Mouse (Mus musculus) midbrain, postnatal 0 days (tissue): ENCODE measurements at regions not wholly inside any gene's neighbourhood (a gene's known extent, or its start where the extent isn't known, plus 50 kb on each side); places are given as distances from the start of the nearest gene placed in this dataset.

Source experiments
- ATAC-seq: fragments of 200-750 bp; cut with Nextera tagmentation; 2 replicates; pipeline ENCODE4 v1.8.0; 2017; ENCODE audit warnings: moderate number of reproducible peaks, mild to moderate bottlenecking, moderate TSS enrichment, moderate library complexity; ENCODE audit not compliant: low FRiP score
- DNase-seq: peaks from one replicate; pipeline ENCODE4 v3.0.0-alpha.2; 2015; ENCODE audit warnings: low spot score
- H3K27ac ChIP-seq: fragments of 300-500 bp; sonication (generic); 2 replicates; pipeline ENCODE4 v1.5.1; 2014; ENCODE audit warnings: low read depth, mild to moderate bottlenecking, low read length, mixed read lengths
- H3K27me3 ChIP-seq: fragments of 300-500 bp; sonication (generic); 2 replicates; pipeline ENCODE4 v1.6.1; 2014; ENCODE audit warnings: low read length, control low read depth, mixed read lengths; ENCODE audit not compliant: insufficient read depth
- H3K36me3 ChIP-seq: fragments of 300-500 bp; sonication (generic); 2 replicates; pipeline ENCODE4 v1.6.1; 2014; ENCODE audit warnings: low read length, control low read depth, mixed read lengths; ENCODE audit not compliant: insufficient read depth
- H3K4me1 ChIP-seq: fragments of 300-500 bp; sonication (generic); 2 replicates; pipeline ENCODE4 v1.6.1; 2014; ENCODE audit warnings: mild to moderate bottlenecking, control low read depth, antibody characterized with exemption, low read length, mixed read lengths; ENCODE audit not compliant: insufficient read depth
- H3K4me2 ChIP-seq: fragments of 300-500 bp; sonication (generic); 2 replicates; pipeline ENCODE4 v1.6.1; 2014; ENCODE audit warnings: low read depth, mild to moderate bottlenecking, low read length, mixed read lengths; ENCODE audit not compliant: poor library complexity, severe bottlenecking
- H3K4me3 ChIP-seq: fragments of 300-500 bp; sonication (generic); 2 replicates; pipeline ENCODE4 v1.5.1; 2014; ENCODE audit warnings: low read depth, mild to moderate bottlenecking, low read length, moderate library complexity
- H3K9ac ChIP-seq: fragments of 300-500 bp; sonication (generic); replicated peaks from 2 replicates; pipeline ENCODE4 v1.6.1; 2014; ENCODE audit warnings: mild to moderate bottlenecking, low read length, moderate library complexity, mixed read lengths; ENCODE audit not compliant: poor library complexity, severe bottlenecking
- H3K9me3 ChIP-seq: fragments of 300-500 bp; sonication (generic); 2 replicates; pipeline ENCODE4 v1.6.1; 2016; ENCODE audit warnings: low read length, control low read depth
- CTCF ChIP-seq: IDR thresholded peaks from 2 replicates; pipeline ENCODE4 v1.5.1; 2016; ENCODE audit warnings: antibody characterized with exemption, mild to moderate bottlenecking
- WGBS: fragments of 180-500 bp; shearing (Covaris S2); extraction: QIAGEN DNeasy Blood & Tissue Kit; methylation state at CpG from one replicate; pipeline ENCODE4 v1.1.7; 2014; 5-methylcytosine and 5-hydroxymethylcytosine counted together

DNA sequence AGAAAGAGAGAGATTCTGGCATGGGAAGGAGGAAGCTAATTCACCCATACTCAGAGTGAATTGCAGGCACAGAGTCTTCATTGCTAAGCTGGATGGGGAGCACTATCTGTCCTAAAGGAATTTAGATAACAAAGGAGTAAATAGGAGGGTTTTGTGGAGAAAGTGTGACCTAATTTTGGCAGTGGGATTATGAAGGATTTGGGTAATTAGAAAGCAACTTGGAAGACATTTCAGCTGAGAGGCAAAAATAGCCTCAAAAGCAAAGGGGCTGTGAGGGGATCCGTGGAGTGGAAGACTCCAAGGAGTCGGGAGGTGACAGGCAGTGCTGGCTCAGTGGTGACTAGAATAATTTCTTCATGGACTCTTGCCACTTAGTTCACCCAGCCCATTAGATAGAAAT lies 599.5 kb upstream of the Pou3f3 start:
- Histone ChIP-seq H3K4me1 (no peaks in the 10 kb centered on the region), H3K27ac (no peak overlapping the region), H3K36me3 (no peaks in the 10 kb centered on the region), H3K27me3 (no peaks in the 10 kb centered on the region), H3K9me3 (no peaks in the 10 kb centered on the region), H3K4me3 (no peak overlapping the region), H3K4me2 (no peak overlapping the region), H3K9ac (no peak overlapping the region)
- no peak for TF ChIP-seq CTCF
- 18% methylated on average over 2 of the region's 2 CpGs for WGBS
- no peak for ATAC-seq
- no peak for DNase-seq

DNA sequence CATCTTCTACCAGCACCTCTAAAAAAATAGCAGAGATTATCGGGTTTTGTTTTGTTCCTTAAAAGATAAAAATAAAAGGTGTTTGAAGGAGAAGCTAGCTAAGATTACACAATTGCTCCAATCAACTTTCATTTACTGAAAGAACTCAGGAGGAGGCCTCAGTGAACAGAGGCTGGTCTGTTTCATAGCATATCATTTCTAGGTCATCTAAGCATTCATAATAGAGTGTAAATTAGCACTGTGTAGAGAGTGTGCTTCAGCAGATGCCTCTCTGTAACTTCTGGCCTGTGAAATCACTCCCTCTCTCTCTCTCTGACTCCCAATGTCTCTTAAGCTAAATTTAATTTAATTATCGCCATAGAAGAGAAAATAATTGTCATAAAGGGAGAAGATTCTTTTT lies 597.0 kb upstream of the Pou3f3 start:
- Histone ChIP-seq H3K9me3 (no peaks in the 10 kb centered on the region), H3K4me2 (no peak overlapping the region), H3K4me1 (no peaks in the 10 kb centered on the region), H3K27me3 (no peaks in the 10 kb centered on the region), H3K36me3 (no peaks in the 10 kb centered on the region), H3K9ac (no peak overlapping the region), H3K27ac (no peak overlapping the region), H3K4me3 (no peak overlapping the region)
- WGBS = 78% methylated on average over 2 of the region's 2 CpGs
- TF ChIP-seq CTCF = no peak
- ATAC-seq (no peak), DNase-seq (peak; percentile 8)

DNA sequence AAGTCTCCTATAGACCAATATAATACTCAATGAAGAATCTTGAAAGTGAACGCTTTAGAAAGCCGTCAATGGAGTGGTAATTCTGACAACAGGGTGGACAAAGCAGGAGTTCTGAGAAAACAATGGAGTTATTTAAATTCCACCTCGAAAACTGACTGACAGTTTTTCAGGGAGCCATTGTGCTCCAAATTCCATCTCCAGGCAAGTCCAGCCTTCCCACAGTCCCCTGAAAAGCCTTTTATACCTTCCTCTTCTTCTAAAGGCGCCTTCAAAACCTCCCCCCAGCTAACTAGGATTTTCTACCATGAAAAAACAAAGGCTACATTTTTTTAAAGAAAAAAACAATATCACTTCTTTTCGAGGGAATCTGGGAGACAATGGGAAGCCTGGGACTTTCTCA lies 588.0 kb upstream of the Pou3f3 start:
- Histone ChIP-seq H3K27ac (no peak overlapping the region), H3K4me3 (no peak overlapping the region), H3K27me3 (no peaks in the 10 kb centered on the region), H3K9me3 (no peaks in the 10 kb centered on the region), H3K36me3 (no peaks in the 10 kb centered on the region), H3K4me1 (no peaks in the 10 kb centered on the region), H3K4me2 (no peak overlapping the region), H3K9ac (no peak overlapping the region)
- WGBS = 26% methylated on average over 5 of the region's 5 CpGs
- no peak for TF ChIP-seq CTCF
- ATAC-seq = no peak
- no peak for DNase-seq

DNA sequence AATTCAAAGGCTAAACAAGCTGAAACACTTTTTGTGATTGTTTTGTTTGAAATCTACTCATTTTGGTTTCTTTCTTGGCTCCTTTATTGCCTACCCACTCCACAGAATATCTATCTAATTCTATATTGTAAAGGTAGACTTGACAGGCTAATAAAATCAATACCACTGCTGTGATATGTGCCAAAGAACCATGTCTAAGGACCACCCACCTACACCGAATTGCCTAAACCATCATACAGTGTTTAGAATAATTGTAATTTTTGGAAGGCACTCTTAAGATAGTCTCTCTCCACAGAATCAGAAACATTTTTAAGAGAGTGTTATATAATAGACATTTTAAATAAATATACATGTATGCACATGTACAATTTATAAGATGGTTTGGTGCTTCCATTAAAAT lies 587.6 kb upstream of the Pou3f3 start:
- 59% methylated on average over 1 of the region's 1 CpGs for WGBS
- H3K4me1 ChIP-seq = no peaks in the 10 kb centered on the region
- H3K4me2 ChIP-seq = no peak overlapping the region
- DNase-seq (no peak), ATAC-seq (no peak)
- no peak overlapping the region for H3K27ac ChIP-seq
- no peaks in the 10 kb centered on the region for H3K27me3 ChIP-seq
- H3K36me3 ChIP-seq = no peaks in the 10 kb centered on the region
- no peaks in the 10 kb centered on the region for H3K9me3 ChIP-seq
- H3K9ac ChIP-seq = no peak overlapping the region
- TF ChIP-seq CTCF = no peak
- H3K4me3 ChIP-seq = no peak overlapping the region

DNA sequence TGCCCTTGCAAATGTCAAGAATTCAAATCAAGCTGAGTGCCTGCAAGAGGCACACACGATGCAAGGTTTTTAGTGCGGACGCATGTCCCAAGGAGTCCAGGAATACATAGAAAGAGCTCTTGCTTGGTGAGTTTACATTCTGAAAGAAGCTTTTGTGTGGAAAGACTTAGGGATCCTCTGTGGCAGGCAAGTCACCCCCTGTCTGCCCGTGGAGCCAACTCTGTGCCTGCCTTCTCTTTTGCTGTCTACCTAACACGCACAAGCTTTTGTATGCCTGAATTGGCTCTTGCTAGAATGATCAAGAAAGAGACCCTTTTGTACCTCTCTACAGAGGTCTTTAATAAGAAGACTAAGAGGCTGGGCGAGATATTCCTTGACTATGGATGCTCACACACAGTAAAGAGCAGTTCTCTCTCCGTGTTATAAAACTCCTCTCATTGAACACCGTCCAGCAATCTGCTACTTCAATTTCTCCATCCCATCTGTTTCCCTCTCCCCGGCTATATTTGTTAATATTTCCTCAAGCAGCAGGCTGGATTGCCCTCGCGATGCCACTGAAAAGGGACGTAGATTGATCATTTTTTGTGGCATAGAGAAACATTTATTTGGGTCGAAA lies 543.3 kb upstream of the Pou3f3 start:
- Histone ChIP-seq H3K9ac (no peak overlapping the region), H3K27ac (no peak overlapping the region), H3K4me3 (no peak overlapping the region), H3K4me2 (no peak overlapping the region), H3K27me3 (no peaks in the 10 kb centered on the region), H3K36me3 (no peaks in the 10 kb centered on the region), H3K9me3 (no peaks in the 10 kb centered on the region), H3K4me1 (no peaks in the 10 kb centered on the region)
- no peak for TF ChIP-seq CTCF
- ATAC-seq = no peak
- WGBS = 60% methylated on average over 13 of the region's 13 CpGs
- DNase-seq = peak; percentile 1

DNA sequence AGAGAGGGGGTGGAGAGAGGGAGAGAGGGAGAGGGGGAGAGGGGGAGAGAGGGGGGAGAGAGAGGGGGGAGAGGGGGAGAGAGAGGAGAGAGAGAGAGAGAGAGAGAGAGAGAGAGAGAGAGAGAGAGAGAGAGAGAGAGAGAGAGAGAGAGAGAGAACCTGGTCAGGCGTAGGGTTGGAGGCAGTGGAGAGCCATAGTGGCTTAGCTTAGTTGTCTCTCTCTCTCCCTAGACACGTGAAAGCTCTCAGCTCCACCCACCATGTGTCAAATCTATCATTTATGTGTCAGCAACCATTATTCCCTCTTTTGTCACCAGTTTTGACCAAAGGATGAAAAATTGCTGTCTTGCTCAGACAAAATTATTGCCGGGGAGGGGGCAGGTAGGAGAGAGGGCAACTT lies 542.7 kb upstream of the Pou3f3 start:
- Histone ChIP-seq H3K9ac (no peak overlapping the region), H3K36me3 (no peaks in the 10 kb centered on the region), H3K4me2 (no peak overlapping the region), H3K27ac (no peak overlapping the region), H3K27me3 (no peaks in the 10 kb centered on the region), H3K4me1 (no peaks in the 10 kb centered on the region), H3K9me3 (no peaks in the 10 kb centered on the region), H3K4me3 (no peak overlapping the region)
- DNase-seq = no peak
- ATAC-seq = no peak
- no peak for TF ChIP-seq CTCF
- 63% methylated on average over 3 of the region's 3 CpGs for WGBS
